Mouse (Mus musculus) natural killer cell, adult 2 months (primary cell): Measurements from ENCODE around the gene Elovl5.

Source experiments
- DNase-seq, 2 experiments: peaks; one replicate each; pipeline ENCODE4 v3.0.0; 2022; ENCODE audit warnings: low spot score in 2 of 2

Elovl5 gene

DNA sequence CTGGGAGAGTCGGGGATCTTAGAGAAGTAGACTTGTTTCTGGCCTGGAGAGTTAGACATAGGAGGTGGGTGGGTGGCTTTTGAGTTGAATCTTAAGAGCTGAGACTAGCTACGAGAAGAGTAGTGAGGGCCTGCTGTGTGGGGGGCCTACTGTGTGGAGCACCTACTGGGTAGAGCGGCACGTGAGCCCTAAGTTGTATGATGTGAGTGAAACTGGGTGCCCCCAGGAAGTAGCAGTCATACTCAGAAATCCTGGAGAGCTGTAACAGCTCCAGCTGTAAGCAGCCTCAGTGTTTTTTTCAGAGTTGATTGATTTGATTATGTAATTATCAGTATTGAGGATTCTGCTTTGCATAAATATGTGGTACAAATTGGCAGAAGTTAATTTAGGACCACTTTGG, 11.6 kb downstream of the Elovl5 start:
- DNase-seq: no peak

- DNase-seq: no peak
These were observed 12.1 kb downstream of the Elovl5 start for GRCm38 (mm10) chr9:77929296-77929695.

GRCm38 (mm10) chr9:77930036-77930859, 13.1 kb downstream of the Elovl5 start:
- no peak for DNase-seq

DNA sequence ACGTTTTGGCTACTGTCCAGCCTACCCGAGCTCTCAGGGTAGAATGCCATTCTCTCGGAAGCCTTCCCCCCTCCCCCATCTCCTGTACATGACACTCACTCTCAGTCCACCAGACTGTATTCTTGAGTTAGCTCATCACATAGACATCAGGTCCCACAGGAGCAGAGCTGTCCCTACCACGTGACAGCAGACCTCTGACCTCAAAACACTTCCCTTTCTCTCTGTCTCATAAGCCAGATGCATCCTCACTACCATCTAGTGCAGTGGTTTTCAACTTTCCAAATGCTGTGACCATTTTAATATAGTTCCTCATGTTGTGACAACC, 13.7 kb downstream of the Elovl5 start:
- DNase-seq: no peak

GRCm38 (mm10) chr9:77931740-77932139, 14.6 kb downstream of the Elovl5 start:
- DNase-seq: no peak

GRCm38 (mm10) chr9:77935818-77936611, 18.9 kb downstream of the Elovl5 start:
- DNase-seq: peak in 1 of 2 experiments; percentile 53

GRCm38 (mm10) chr9:77937875-77938274, 20.7 kb downstream of the Elovl5 start:
- DNase-seq: no peak

- peak in 1 of 2 experiments; percentile 18 for DNase-seq
These were observed 21.8 kb downstream of the Elovl5 start for GRCm38 (mm10) chr9:77938761-77939553.

DNA sequence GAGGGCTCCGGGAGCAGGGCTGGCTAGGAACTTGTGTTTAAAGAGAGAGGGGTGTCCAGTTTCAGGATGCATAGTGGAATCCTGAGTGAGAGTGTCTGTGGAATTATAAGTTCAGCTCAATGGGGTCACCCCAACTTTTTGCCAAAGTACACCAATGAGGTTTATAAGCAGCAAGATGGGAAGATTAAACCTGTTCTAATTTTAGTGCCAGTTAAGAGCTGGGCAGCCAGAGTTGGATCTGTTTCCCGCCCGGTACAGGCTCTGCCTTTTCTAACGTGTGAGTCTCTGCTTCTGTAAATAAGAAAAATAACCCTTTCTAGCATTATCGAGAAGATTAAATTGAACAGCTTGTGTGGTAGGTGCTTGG, 22.4 kb downstream of the Elovl5 start:
- DNase-seq: no peak

GRCm38 (mm10) chr9:77941058-77941457, 23.9 kb downstream of the Elovl5 start:
- no peak for DNase-seq

DNA sequence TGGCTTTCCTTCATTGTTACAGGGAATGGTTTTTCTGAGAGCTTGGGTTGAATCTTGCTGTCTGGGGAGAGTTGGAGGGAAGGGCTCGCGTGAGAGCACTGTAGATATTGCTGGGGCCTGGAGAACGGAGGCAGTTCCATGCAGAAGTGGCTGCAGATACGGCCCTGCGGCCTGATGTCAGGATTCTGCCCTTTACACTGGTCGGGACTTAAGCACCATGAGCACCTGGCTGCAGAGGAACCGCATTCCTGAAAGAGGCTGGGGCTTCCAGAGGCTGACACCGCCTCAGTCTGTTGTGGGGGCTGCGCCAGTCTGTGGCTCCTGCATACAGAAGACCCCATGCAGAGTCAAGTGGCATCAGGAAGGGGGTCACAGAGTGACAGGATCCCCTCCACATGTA, 24.7 kb downstream of the Elovl5 start:
- no peak for DNase-seq

- no peak for DNase-seq
These were observed 25.2 kb downstream of the Elovl5 start for GRCm38 (mm10) chr9:77942411-77942810.

GRCm38 (mm10) chr9:77943316-77943715, 26.2 kb downstream of the Elovl5 start:
- DNase-seq: no peak

DNA sequence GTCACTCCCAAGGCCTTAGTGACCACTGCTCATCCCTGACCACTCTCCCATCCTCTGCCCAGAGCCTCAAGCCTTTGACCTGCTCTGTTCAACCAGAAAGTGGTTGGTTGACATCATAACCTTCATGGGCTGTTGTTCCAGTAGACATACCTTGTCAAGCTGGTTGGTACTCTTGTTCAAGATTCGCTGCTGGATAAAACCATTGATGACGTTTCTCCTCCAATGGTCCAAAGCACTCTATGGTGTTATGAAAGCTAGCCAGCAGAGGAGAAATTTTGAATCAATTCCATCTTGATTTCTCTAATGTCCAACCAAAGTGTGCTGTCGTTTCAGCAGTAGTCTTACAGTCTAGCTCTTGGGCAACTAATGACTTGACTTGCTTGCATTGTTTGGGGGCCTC, 27.0 kb downstream of the Elovl5 start:
- no peak for DNase-seq

DNA sequence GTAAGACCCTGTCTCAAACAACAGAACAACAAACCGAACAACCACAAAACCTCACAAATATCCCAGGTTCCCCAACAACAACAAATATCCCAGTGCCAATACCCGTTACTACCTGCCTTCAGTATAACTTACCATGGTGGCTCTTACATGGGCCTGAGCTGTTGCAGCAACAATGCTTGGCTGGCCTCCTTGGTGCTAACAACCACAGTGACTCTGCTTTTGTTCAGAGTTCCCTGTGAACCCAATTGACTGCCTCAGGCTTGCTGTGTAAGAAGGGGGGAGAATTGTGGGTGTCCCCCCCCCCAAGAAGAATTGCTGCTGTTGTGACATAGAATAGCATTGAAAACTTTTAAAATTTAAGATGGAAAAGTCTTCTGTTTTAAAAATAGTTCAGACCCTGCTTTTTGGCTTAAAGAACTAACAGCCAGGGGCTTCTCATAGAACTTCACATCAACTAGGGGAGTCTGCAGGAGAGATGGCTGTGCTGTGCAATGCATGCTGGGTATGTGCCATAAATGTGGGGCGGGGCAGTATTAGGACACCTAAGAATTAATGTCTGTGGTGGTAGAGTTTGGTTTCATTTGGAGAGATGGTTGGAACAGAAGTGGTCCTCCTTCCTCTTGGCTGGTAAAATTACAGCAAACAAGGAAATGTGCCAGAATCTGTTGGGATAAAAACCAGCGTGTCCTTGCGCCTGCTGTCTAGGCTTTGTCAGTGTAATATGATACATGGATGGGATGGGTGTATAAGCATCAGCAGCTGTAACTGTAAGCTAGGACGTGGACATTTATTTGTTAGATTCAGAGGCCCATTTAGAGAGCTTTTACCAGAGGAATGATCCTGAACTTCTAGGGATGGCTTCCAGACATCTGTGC, 28.9 kb downstream of the Elovl5 start:
- no peak for DNase-seq

GRCm38 (mm10) chr9:77948214-77948613, 31.1 kb downstream of the Elovl5 start:
- no peak for DNase-seq

DNA sequence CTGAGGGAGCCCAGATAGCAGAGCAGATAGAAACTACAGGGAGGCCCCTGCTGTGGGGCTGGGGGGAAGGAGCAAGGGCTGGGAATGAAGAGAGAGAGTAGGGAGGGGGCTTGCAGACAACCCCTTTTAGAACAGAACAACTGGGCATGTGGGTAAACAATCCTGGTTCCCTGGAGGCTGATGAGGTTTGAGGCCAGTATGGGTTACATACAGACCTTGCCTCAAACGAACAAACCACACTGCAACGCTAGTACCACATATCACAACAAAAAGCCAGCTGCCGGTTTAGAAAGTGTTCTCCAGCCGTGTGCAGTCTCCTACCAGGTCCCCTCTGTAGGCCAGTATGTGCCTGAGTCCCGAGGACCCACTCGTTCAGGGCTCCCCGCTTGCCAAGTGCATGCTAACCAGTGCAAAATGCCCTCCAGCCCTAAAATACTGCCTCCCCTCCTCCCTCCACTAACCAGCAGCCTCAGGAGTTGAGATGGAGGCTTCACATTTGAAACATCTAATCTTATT, 32.6 kb downstream of the Elovl5 start:
- no peak for DNase-seq

- no peak for DNase-seq
These were observed 33.8 kb downstream of the Elovl5 start for GRCm38 (mm10) chr9:77950841-77951475.

- no peak for DNase-seq
These were observed 34.8 kb downstream of the Elovl5 start for GRCm38 (mm10) chr9:77951971-77952370.

DNA sequence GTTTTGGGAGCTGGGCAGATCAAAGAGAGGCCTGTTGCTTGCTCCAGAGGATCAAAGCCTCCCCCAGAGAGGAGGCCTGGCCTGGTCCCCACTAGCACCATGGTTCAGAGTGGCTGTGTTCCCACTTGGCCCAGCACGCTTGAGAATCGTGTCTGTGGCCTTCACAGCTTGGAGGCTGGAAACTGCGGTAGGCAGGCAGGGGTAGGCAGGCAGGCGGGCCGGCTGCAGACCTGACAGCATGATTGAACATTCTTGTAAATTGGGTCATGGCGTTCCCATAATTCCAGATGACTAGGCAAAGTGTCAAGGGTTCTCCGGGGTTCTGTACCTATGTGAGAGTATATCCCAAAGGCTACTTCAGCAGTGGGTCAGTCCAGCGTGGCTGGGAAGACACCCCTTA, 35.9 kb downstream of the Elovl5 start:
- DNase-seq: no peak

DNA sequence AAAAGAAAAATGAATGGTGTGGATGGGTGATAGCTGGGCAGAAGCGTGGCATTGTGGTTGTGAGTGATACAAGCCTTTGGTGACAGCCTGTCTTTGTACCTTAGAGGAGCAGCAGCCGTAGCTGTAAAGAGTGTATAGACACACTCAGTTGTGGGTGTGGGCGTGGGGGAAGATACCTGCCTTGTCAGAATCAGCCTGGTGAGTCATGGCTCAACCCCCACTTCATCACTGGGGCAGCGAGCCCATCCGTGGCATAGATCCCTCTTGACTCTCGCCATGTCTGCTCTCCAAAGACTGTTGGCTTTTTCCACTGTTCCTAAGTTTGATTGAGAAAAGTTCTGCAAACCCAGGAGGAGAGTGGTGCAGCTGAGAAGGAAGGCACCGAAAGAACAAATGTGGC, 37.3 kb downstream of the Elovl5 start:
- DNase-seq: no peak
